Mouse (Mus musculus): ENCODE data around the gene Evc. TPM values are rescaled to one million over a fixed set of nuclear protein-coding genes. Genes with fewer than 3 reads are reported as not detected.

The Evc gene
- total and polyA plus RNA-seq, 2 experiments: 4.2 to 5.9 TPM

GRCm38 (mm10) chr5:37326675-37327074 lies 10.0 kb downstream of the Evc start:
- 78% methylated on average over 6 of the region's 6 CpGs for WGBS
- Histone ChIP-seq H3K36me3 (ENCODE audit: control insufficient read depth, insufficient read depth, low read length) (no peaks in the 10 kb centered on the region), H3K9ac (ENCODE audit: low read depth, low read length) (no peak overlapping the region), H3K27ac (replicated peaks; ENCODE audit: insufficient read depth, low read depth, low read length) (no peak overlapping the region), H3K4me3 (ENCODE audit: insufficient read depth, low read depth, low read length) (no peak overlapping the region), H3K79me2 (ENCODE audit: control insufficient read depth, insufficient read depth, low read length) (no peaks in the 10 kb centered on the region), H3K27me3 (ENCODE audit: control insufficient read depth, insufficient read depth, low read length) (no peaks in the 10 kb centered on the region), H3K4me1 (ENCODE audit: control insufficient read depth, insufficient read depth, low read length) (no peaks in the 10 kb centered on the region)
- TF ChIP-seq POLR2A (IDR thresholded peaks at IDR 0.05; ENCODE audit: extremely low read depth, insufficient read depth, low read length) (no peak), CTCF (IDR thresholded peaks at IDR 0.05; ENCODE audit: low read depth, low read length) (no peak)
- DNase-seq (ENCODE audit: extremely low read depth, low read depth, low spot score): no peak

DNA sequence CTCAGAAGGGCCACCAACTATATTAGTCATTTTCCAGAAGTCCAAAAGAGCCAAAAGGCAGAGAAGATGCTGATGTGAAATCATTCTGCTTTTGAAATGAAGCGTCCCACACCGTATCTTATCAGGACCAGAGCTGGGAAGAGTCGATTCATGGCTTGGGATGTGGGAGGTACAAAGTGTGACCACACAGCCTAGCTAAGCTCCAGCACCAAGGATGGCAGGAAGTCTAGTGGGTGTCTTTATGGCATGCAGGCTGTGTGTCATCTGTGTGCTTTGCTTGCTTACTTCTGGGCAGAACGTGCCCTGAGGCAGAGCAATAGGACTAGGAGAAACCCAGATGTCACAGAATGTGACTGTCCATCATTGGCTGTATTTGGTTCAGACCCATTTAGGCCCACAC lies 15.9 kb downstream of the Evc start:
- no peak for TF ChIP-seq POLR2A (IDR thresholded peaks at IDR 0.05; ENCODE audit: extremely low read depth, insufficient read depth, low read length)
- WGBS: 78% methylated on average over 4 of the region's 4 CpGs
- Histone ChIP-seq H3K79me2 (ENCODE audit: control insufficient read depth, insufficient read depth, low read length) (no peaks in the 10 kb centered on the region), H3K4me1 (ENCODE audit: control insufficient read depth, insufficient read depth, low read length) (no peaks in the 10 kb centered on the region), H3K36me3 (ENCODE audit: control insufficient read depth, insufficient read depth, low read length) (no peaks in the 10 kb centered on the region), H3K9ac (ENCODE audit: low read depth, low read length) (no peak overlapping the region), H3K4me3 (ENCODE audit: insufficient read depth, low read depth, low read length) (no peak overlapping the region), H3K27ac (replicated peaks; ENCODE audit: insufficient read depth, low read depth, low read length) (no peak overlapping the region), H3K27me3 (ENCODE audit: control insufficient read depth, insufficient read depth, low read length) (no peaks in the 10 kb centered on the region)
- DNase-seq (ENCODE audit: extremely low read depth, low read depth, low spot score): no peak

DNA sequence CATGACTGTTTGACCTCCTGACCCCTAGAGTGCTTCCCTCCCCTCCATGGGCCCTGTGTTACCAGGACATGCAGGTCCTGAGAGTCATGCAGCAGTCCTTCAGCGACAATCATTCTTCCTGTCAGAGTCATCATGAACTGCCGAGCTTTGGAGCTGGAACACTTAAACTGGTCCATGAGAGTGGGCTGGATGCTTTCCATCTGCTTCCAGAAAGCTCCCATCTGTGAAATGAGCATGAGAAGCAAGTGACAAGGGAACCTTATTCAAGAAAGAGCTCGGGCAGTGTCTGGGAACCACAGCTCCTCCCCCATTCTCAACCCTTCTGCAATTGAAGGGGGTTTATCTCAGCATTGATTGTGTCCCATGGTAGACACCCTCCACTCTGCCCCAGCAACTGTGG lies 16.5 kb downstream of the Evc start:
- no peak overlapping the region for H3K4me3 ChIP-seq (ENCODE audit: insufficient read depth, low read depth, low read length)
- no peaks in the 10 kb centered on the region for H3K79me2 ChIP-seq (ENCODE audit: control insufficient read depth, insufficient read depth, low read length)
- no peaks in the 10 kb centered on the region for H3K36me3 ChIP-seq (ENCODE audit: control insufficient read depth, insufficient read depth, low read length)
- WGBS: 72% methylated on average over 3 of the region's 3 CpGs
- no peak for DNase-seq (ENCODE audit: extremely low read depth, low read depth, low spot score)
- no peaks in the 10 kb centered on the region for H3K4me1 ChIP-seq (ENCODE audit: control insufficient read depth, insufficient read depth, low read length)
- no peak for TF ChIP-seq POLR2A (IDR thresholded peaks at IDR 0.05; ENCODE audit: extremely low read depth, insufficient read depth, low read length)
- no peak for TF ChIP-seq CTCF (IDR thresholded peaks at IDR 0.05; ENCODE audit: low read depth, low read length)
- no peak overlapping the region for H3K9ac ChIP-seq (ENCODE audit: low read depth, low read length)
- H3K27me3 ChIP-seq (ENCODE audit: control insufficient read depth, insufficient read depth, low read length): no peaks in the 10 kb centered on the region
- H3K27ac ChIP-seq (replicated peaks; ENCODE audit: insufficient read depth, low read depth, low read length): no peak overlapping the region

DNA sequence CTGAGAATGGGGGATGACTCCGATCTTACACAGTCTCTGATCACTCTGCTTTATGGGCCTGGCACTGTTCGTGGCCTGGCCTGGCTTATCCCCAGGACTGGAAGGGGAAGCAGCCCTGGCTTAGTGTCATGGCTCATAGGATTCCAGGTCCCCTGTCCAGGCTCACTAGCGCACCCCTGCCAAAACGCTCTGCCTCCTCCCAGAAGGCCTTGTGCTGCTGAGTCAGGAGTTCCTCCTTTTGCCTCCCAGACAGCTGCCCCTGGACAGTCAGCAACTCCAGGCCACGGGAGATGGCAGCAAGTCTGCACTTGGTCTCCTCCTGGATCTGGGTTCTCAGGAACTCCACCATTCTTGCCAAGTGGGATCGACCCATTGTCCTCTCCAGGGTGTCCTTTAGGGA lies 18.0 kb downstream of the Evc start:
- no peaks in the 10 kb centered on the region for H3K36me3 ChIP-seq (ENCODE audit: control insufficient read depth, insufficient read depth, low read length)
- no peak overlapping the region for H3K4me3 ChIP-seq (ENCODE audit: insufficient read depth, low read depth, low read length)
- no peak for TF ChIP-seq CTCF (IDR thresholded peaks at IDR 0.05; ENCODE audit: low read depth, low read length)
- TF ChIP-seq POLR2A (IDR thresholded peaks at IDR 0.05; ENCODE audit: extremely low read depth, insufficient read depth, low read length): no peak
- H3K27ac ChIP-seq (replicated peaks; ENCODE audit: insufficient read depth, low read depth, low read length): no peak overlapping the region
- no peak for DNase-seq (ENCODE audit: extremely low read depth, low read depth, low spot score)
- 83% methylated on average over 6 of the region's 6 CpGs for WGBS
- no peaks in the 10 kb centered on the region for H3K27me3 ChIP-seq (ENCODE audit: control insufficient read depth, insufficient read depth, low read length)
- H3K79me2 ChIP-seq (ENCODE audit: control insufficient read depth, insufficient read depth, low read length): no peaks in the 10 kb centered on the region
- no peaks in the 10 kb centered on the region for H3K4me1 ChIP-seq (ENCODE audit: control insufficient read depth, insufficient read depth, low read length)
- no peak overlapping the region for H3K9ac ChIP-seq (ENCODE audit: low read depth, low read length)

- no peak for DNase-seq (ENCODE audit: extremely low read depth, low read depth, low spot score)
- Histone ChIP-seq H3K79me2 (ENCODE audit: control insufficient read depth, insufficient read depth, low read length) (no peaks in the 10 kb centered on the region), H3K4me1 (ENCODE audit: control insufficient read depth, insufficient read depth, low read length) (no peaks in the 10 kb centered on the region), H3K27ac (replicated peaks; ENCODE audit: insufficient read depth, low read depth, low read length) (no peak overlapping the region), H3K36me3 (ENCODE audit: control insufficient read depth, insufficient read depth, low read length) (no peaks in the 10 kb centered on the region), H3K27me3 (ENCODE audit: control insufficient read depth, insufficient read depth, low read length) (no peaks in the 10 kb centered on the region), H3K9ac (ENCODE audit: low read depth, low read length) (no peak overlapping the region), H3K4me3 (ENCODE audit: insufficient read depth, low read depth, low read length) (no peak overlapping the region)
- no peak for TF ChIP-seq POLR2A (IDR thresholded peaks at IDR 0.05; ENCODE audit: extremely low read depth, insufficient read depth, low read length)
- no peak for TF ChIP-seq CTCF (IDR thresholded peaks at IDR 0.05; ENCODE audit: low read depth, low read length)
- 80% methylated on average over 12 of the region's 12 CpGs for WGBS
Observed at GRCm38 (mm10) chr5:37312980-37313722, 23.5 kb downstream of the Evc start.

DNA sequence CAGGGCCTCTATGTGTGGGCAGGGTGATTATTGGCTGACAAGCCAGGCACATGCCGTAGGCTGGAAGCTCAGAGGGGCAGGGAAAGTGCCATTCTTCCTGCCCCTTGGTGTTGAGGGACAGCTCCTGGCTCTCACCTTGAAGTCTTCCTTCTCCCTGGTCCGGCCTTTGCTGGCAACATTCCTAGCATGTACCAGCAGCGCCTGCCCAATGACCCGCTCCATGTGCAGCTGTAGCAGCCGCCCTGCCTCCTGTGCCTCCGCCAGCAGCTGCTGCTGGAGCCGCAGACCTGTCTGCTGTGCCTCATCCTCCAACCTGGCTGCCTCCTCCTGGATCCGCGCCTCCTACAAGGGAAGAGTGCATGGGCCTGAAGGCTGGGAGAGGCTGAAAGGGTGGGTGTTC lies 26.7 kb downstream of the Evc start:
- Histone ChIP-seq H3K27ac (replicated peaks; ENCODE audit: insufficient read depth, low read depth, low read length) (no peak overlapping the region), H3K79me2 (ENCODE audit: control insufficient read depth, insufficient read depth, low read length) (no peaks in the 10 kb centered on the region), H3K4me3 (ENCODE audit: insufficient read depth, low read depth, low read length) (no peak overlapping the region), H3K36me3 (ENCODE audit: control insufficient read depth, insufficient read depth, low read length) (no peaks in the 10 kb centered on the region), H3K4me1 (ENCODE audit: control insufficient read depth, insufficient read depth, low read length) (no peaks in the 10 kb centered on the region), H3K27me3 (ENCODE audit: control insufficient read depth, insufficient read depth, low read length) (no peaks in the 10 kb centered on the region), H3K9ac (ENCODE audit: low read depth, low read length) (no peak overlapping the region)
- DNase-seq (ENCODE audit: extremely low read depth, low read depth, low spot score): no peak
- WGBS: 82% methylated on average over 9 of the region's 9 CpGs
- TF ChIP-seq POLR2A (IDR thresholded peaks at IDR 0.05; ENCODE audit: extremely low read depth, insufficient read depth, low read length): no peak
- TF ChIP-seq CTCF (IDR thresholded peaks at IDR 0.05; ENCODE audit: low read depth, low read length): no peak

All from liver, adult 2 months (tissue).